Mouse (Mus musculus) heart, postnatal 36 days (tissue): ENCODE results near the gene Eaf1. TPM values are rescaled to one million over a fixed set of nuclear protein-coding genes. Genes with fewer than 3 reads are reported as not detected.
"Not testable (repeated sequence)": the region's sequence is repeated elsewhere in the genome, so short reads cannot be mapped to it uniquely, and the experiment has no call there.

Experiments used
- DNase-seq, 2 experiments: peaks; one replicate each; pipeline ENCODE4 v3.0.0; 2021 to 2022
- intact Hi-C: fragments of 180-260 bp; cut with DNase I; formaldehyde crosslinking; loops from one replicate; pipeline ENCODE4 v1.15.1; 2025
- total RNA-seq, 2 experiments: library from RNA; stranded (reverse); gene quantifications; 2 replicates each; pipeline ENCODE4 v1.2.3; 2021

The Eaf1 gene
- total RNA-seq = 10 to 100 TPM; 10.4 to 12.1 TPM

DNA sequence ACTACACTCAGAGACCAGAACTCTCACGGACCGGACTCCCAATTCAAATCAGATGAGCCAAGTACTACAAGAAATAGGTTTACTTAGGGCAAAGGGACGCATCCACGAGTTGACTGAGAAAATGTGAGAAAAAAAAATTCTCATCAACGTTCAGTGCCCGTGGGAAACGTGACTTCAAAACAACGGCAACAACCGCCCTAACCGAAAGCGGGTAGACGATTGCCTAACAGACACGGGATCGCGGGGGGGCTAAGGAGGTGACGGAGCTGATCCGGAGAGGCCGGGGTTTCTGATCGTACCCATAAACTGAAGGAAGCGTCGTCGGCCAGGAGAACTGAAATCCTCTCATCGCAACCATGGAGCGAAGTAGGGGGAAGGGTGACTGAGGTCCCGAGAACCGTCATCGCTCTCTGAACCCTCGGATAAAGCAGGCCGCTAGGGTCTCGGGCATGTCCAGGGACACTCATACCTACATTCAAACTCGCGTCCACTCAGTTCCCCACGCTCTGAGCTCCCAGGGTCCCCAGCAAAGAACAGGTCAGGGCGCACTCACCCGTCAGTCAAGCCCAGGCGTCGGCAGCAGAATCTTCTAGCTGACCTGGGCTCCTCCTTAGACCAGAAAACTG is at the start of gene Eaf1:
Gene Eaf1 (plus strand): TSS at position 51 of the 626 bp plus-strand sequence.
- no peak for DNase-seq
- intact Hi-C loops = loop anchor here (2.0 kb wide), 1 partner anchor 110 kb away; no protein-coding TSS in a partner anchor

- DNase-seq = no peak
- intact Hi-C loops = no loop called here
Measured at GRCm38 (mm10) chr14:31448994-31449393, 45.2 kb upstream of the Eaf1 start.

- intact Hi-C loops, DNase-seq: not testable (repeated sequence)
Measured at GRCm38 (mm10) chr14:31453946-31454345, 40.3 kb upstream of the Eaf1 start.

- intact Hi-C loops = no loop called here
- DNase-seq = no peak
Measured at GRCm38 (mm10) chr14:31454849-31455566, 39.2 kb upstream of the Eaf1 start.

DNA sequence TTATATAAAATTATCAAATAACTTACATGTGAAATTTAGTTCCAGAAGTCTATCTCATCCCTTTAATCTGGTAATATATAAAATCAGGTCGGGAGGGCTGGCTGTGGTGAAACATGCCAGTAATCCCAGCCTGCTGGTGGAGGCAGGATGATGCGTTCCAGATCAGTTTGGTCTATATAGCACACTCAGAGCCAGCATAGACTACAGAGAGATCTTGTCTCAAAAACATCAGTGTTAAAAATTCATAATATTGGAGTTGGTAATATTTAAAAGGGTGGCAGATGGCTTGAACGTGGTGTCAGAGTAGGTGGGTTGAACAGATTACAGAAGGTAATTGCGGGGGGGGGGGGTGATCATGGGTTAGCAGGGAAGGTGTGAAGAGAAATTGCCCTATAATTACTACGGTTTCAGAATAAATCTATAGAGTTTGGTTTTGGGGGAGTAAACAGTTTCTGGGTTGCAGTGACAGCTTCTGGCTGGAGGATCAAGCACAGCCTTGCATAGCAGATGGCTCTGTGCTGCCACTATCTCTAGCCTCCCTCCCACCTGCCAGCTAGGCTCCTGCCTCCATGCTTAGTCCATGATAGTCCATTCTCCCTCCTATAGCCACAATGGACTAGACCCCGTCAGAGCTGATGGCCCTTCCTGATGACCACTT is 38.0 kb upstream of the Eaf1 start:
- intact Hi-C loops = no loop called here
- no peak for DNase-seq

GRCm38 (mm10) chr14:31458006-31458405 is 36.2 kb upstream of the Eaf1 start:
- peak in 1 of 2 experiments; percentile 21 for DNase-seq
- intact Hi-C loops = no loop called here

DNA sequence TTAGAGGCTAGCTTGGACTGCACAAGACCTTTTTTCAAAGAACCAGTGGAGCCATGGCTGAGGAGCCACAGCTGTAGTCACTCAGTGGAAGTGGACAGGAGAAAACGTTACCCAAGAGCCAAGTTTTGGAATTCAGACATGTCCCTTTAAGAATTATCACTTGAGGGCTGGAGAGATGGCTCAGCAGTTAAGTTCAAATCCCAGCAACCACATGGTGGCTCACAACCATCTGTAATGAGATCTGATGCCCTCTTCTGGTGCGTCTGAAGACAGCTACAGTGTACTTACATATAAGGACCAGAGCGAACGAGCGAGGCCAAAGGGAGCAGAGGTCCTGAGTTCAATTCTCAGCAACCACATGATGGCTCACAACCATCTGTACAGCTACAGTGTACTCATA is 32.0 kb upstream of the Eaf1 start:
- peak in 1 of 2 experiments; percentile 24 for DNase-seq
- intact Hi-C loops = loop anchor here (2.0 kb wide), 1 partner anchor 25 kb away; the partner anchor contains the start of gene Sh3bp5

DNA sequence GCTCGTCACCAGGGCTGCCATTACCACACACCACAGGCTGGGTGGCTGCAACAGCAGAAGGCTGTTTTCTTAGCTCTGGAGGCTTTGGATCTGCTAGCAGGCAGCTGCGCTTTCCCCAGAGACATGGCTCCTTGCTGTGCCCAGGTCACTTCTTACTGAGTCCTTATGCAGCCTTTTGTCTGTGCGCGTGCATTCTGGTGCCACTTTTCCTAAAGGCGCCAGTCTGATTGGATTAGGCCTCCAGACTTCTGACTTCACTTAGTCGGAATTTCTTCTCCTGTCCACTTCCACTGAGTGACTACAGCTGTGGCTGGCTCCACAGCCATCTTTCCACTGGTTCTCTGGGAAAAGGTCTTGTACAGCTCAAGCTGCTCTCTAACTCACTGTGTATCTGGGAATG is 31.3 kb upstream of the Eaf1 start:
- peak; percentile 34 to 56 for DNase-seq

GRCm38 (mm10) chr14:31464176-31464575 is 30.0 kb upstream of the Eaf1 start:
- DNase-seq = peak in 1 of 2 experiments; percentile 27
- intact Hi-C loops = no loop called here

More for the DNA sequence above, 31.3 kb upstream of the Eaf1 start:
- intact Hi-C loops = loop anchor here (2.0 kb wide), 1 partner anchor 26 kb away; the partner anchor contains the start of gene Sh3bp5

- no peak for DNase-seq
- intact Hi-C loops = loop anchor here (2.0 kb wide), 1 partner anchor 83 kb away; no protein-coding TSS in a partner anchor
Measured at GRCm38 (mm10) chr14:31469711-31470110, 24.5 kb upstream of the Eaf1 start.

GRCm38 (mm10) chr14:31472451-31473061 is 21.6 kb upstream of the Eaf1 start:
- DNase-seq = peak; percentile 61 to 64
- intact Hi-C loops = loop anchor here (1.0 kb wide), 3 partner anchors 107 to 200 kb away; no protein-coding TSS in a partner anchor

- intact Hi-C loops = loop anchor here (1.0 kb wide), 1 partner anchor 108 kb away; no protein-coding TSS in a partner anchor
- no peak for DNase-seq
Measured at GRCm38 (mm10) chr14:31473297-31473696, 20.9 kb upstream of the Eaf1 start.

DNA sequence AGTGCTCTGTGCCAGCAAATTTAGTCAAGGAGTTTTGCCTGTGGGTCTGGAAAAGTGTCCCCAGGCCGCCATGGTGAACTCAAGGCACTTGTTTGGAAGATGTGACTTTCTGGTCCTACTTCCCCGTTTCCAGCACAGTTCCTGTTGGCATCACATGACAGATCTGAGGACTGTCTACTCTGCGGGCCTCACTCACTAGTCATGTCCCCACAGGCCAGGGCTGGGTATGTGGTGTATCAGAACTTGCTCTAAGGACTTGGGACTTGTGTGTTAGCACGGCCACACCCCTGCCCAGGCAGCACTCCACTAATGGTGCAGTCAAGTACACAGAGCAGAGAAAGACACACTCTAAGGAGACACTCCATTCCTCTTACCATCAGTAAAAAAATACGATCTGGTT is 11.8 kb upstream of the Eaf1 start:
- no peak for DNase-seq
- intact Hi-C loops = no loop called here

DNA sequence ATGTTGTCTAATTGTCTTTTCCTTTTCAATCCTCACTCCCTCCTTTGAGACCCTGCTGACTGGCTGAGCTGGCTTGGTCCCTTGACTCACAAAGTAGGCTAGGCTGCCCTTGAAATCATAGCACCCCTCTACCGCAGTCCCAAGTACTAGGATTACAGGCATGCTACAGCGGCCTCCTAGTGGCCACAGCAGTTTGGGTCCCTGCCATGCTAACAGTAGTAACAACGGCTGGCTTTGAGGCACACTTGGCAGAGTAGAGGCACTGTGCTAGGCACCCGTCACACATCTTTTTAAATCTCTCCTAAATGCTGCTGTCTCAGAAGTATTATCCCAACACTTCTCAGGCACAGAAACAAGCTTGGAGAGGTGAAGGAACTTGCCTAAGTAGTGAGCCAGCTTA is 7.7 kb upstream of the Eaf1 start:
- intact Hi-C loops = no loop called here
- no peak for DNase-seq

DNA sequence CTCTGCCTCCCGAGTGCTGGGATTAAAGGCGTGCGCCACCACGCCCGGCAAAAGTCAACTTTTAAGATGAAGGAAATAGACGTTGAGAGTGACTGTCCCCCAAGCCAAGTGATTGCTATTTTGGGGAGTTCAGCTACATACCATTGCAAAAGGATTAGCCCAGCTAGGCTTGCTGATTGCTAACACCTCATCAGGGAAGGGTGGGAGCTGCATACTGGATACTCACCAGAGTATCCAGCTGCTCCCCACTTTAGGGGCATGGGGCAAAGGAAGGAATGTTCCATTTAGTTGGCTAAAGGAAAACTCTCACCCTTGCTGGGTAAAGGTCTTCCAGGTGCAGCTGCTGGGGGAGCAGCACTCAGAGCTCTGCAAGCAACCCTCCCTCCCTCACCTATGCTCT is 6.1 kb upstream of the Eaf1 start:
- intact Hi-C loops = no loop called here
- no peak for DNase-seq

- intact Hi-C loops = loop anchor here (2.0 kb wide), 1 partner anchor 111 kb away; no protein-coding TSS in a partner anchor
- DNase-seq = no peak
Measured at GRCm38 (mm10) chr14:31493901-31494300, 298 bp upstream of the Eaf1 start.

DNA sequence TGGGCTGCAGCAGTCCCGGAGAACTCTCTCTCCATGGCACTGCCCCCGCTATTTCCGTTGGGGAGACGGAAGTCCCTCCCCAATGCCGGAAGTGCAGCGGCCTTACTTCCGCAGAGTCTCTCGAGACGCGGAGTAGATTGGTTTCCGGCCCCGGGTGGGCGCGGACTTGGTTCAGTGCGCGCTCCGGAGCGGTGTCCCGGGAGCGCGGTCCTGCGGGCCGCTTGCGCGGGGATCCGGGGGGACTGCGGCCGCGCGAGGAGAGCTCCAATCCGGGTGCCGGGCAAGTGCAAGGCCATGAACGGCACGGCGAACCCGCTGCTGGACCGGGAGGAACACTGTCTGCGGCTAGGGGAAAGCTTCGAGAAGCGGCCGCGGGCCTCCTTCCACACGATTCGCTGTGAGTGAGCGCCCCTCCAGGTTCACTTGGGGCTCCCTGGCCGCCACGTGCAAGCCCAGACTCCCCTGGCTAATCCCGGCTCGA is 816 bp downstream of the Eaf1 start, which contains the start of gene Mettl6:
Gene Mettl6 (minus strand): TSS at position 66 of the 481 bp plus-strand sequence.
- intact Hi-C loops = loop anchor here (2.0 kb wide), 1 partner anchor 110 kb away; no protein-coding TSS in a partner anchor
- peak; percentile 90 to 92 for DNase-seq

DNA sequence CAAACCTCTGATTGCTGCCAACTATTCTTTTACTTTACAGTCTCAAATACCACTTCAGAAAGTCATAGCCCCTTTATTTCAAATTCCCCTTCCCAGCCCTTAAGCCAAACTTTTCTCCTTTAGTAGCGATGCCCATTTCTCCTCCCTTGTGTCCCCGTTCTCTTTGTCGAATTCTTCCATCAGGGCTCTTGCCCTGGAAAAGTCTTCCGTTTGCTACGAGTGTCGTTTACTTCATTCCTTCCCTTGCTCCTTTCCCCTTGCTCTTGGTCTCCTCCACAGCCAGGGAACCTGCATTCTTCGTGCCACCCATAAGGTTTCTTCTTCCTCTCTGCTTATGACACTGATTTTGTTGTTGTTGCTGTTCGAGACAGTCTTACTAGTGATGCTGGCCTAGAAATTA is 1.3 kb downstream of the Eaf1 start:
- intact Hi-C loops = loop anchor here (2.0 kb wide), 1 partner anchor 109 kb away; no protein-coding TSS in a partner anchor
- no peak for DNase-seq

GRCm38 (mm10) chr14:31496241-31496646 is 2.0 kb downstream of the Eaf1 start:
- no peak for DNase-seq
- intact Hi-C loops = no loop called here

- intact Hi-C loops = no loop called here
- DNase-seq = no peak
Measured at GRCm38 (mm10) chr14:31499526-31499925, 5.3 kb downstream of the Eaf1 start.
